Mouse (Mus musculus): ENCODE data around the gene Nlrp4e.
"Not testable (repeated sequence)": the region's sequence is repeated elsewhere in the genome, so short reads cannot be mapped to it uniquely, and the experiment has no call there.

Gene Nlrp4e

GRCm38 (mm10) chr7:23300892-23301291 is at the start of gene Nlrp4e:
Nlrp4e (plus strand) TSS chr7:23301192.
- DNase-seq (ENCODE audit: low read depth, low spot score), result not testable (repeated sequence)

GRCm38 (mm10) chr7:23251582-23251981 is 49.4 kb upstream of the Nlrp4e start, which contains the start of gene Vmn1r166:
Vmn1r166 (minus strand) TSS chr7:23251682.
- DNase-seq (ENCODE audit: low read depth, low spot score), result not testable (repeated sequence)

DNA sequence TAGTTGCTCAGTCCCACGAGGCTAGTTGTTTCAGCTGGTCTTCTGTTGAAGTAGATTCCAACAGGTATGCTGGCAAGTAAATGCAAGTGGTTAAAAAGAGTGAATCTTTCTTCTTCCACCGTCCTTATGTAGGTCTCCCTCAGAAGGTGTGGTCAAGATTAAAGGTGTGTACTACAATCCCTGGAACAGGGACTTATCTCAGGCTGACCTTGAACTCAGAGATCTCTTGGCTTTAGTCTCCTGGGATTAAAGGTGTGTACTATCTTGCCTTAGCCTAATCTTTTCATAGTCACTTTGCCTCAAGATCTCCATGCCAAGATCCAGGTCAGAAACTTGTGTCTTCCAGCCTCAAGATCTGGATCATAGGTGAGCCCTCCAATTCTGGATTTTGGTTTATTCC is 22.2 kb upstream of the Nlrp4e start, which contains the start of gene Gm6902:
Gene Gm6902 (minus strand): TSS at position 101 of the 400 bp plus-strand sequence.
- DNase-seq (ENCODE audit: low read depth, low spot score), result not testable (repeated sequence)

DNA sequence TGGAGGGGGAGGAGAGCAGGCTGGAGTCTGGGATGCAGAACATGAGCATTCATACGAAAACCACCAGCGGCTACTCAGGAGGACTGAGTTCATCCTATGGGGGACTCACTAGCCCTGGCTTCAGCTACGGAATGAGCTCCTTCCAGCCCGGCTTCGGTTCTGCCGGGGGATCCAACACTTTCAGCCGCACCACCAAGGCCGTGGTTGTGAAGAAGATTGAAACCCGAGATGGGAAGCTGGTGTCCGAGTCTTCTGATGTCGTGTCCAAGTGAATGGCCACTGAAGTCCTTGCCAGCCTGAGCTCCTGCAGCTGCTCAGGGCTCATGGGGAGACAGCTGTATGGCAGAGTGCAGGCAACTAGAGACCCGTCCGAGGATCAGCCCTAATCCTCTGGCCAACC is 57.3 kb downstream of the Nlrp4e start:
- not testable (repeated sequence) for DNase-seq (ENCODE audit: low read depth, low spot score)

GRCm38 (mm10) chr7:23385589-23385988 is 84.6 kb downstream of the Nlrp4e start, which contains the start of gene Nlrp5:
Nlrp5 (plus strand) TSS chr7:23385889.
- DNase-seq (ENCODE audit: low read depth, low spot score), result no peak
